Mouse (Mus musculus): ENCODE data around the gene Msrb3. TPM values are rescaled to one million over a fixed set of nuclear protein-coding genes. Genes with fewer than 3 reads are reported as not detected.

The Msrb3 gene
- polyA plus RNA-seq, 1 experiment from 2014 or later = 9.9 TPM

DNA sequence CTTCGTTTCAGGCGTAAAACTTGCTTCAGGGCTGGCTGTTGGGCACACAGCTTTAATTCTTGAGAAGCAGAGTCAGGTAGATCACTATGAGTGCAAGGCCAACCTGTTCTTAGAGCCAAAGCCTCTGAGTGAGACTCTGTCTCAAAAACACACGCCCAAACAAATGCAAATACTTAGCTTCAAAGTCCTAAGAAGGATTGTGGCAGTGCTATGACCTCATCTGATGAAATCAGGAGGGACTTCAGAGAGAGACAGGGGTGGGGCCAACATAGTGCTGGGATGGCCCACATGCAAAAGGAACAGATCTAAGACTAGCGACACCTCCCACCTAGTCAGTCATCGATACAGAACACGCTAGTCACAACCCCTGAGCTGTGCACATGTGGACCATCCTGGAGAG is 150.7 kb downstream of the Msrb3 start:
- ATAC-seq (replicated peaks; ENCODE audit: low FRiP score, low read depth) (no peak), DNase-seq (ENCODE audit: low spot score) (no peak)
- Histone ChIP-seq H3K27me3 (ENCODE audit: insufficient read depth, low read length) (no peaks in the 10 kb centered on the region), H3K9ac (ENCODE audit: low read depth, low read length) (no peak overlapping the region), H3K9me3 (replicated peaks; ENCODE audit: low read length) (no peaks in the 10 kb centered on the region), H3K4me1 (replicated peaks; ENCODE audit: insufficient read depth, low read length) (peaks cover 4% of the 10 kb centered on the region; the same call in 1 of the 2 replicates), H3K27ac (no peak overlapping the region), H3K4me2 (ENCODE audit: low read length) (no peak overlapping the region), H3K4me3 (replicated peaks; ENCODE audit: low read depth, low read length) (no peak overlapping the region), H3K36me3 (ENCODE audit: insufficient read depth, low read length) (no peaks in the 10 kb centered on the region)
- no peak for TF ChIP-seq CTCF (IDR thresholded peaks at IDR 0.05; ENCODE audit: low read depth)
- WGBS = 76% methylated on average over 6 of the region's 6 CpGs

DNA sequence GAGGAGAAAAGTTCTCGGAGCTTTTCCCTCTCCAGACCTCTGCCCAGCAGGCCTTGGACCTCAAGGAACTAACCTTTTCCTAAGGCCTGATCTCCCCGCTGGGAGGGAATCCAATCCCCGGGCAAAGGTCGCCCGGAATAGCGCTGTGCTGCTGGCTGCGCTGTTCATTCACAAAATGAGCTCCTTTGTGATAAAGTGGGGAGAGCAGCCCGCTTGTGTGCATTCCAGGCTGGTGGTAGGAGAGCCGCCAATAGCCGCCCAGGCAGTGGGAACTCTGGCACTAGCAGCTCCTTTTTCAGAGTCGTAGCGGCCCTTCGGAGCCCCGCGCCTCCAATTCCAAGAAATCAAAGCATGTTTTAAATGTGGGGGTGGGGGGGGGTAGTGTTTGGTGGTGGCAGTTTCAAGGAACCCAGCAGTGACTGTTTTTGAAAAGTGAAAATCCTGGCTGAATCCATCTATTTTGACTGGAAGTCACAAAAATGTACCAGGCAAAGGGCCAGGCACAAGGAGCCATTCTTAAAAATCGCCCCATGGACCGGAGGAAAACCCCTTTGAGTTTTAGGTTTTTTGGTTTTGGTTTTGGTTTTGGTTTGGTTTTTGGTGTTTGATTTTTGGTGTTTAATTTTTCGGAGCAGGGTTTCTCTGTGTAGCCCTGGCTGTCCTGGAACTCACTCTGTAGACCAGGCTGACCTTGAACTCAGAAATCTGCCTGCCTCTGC is 153.6 kb downstream of the Msrb3 start:
- WGBS = 11% methylated on average over 18 of the region's 18 CpGs
- H3K4me3 ChIP-seq (replicated peaks; ENCODE audit: low read depth, low read length) = peak overlapping the region; percentile 26
- peak; percentile 67 for ATAC-seq (replicated peaks; ENCODE audit: low FRiP score, low read depth)
- no peaks in the 10 kb centered on the region for H3K9me3 ChIP-seq (replicated peaks; ENCODE audit: low read length)
- H3K9ac ChIP-seq (ENCODE audit: low read depth, low read length) = peak overlapping the region; percentile 43
- H3K4me2 ChIP-seq (ENCODE audit: low read length) = peak overlapping the region; percentile 67
- peak overlapping the region; percentile 42; the same call in 1 of the 2 replicates for H3K27ac ChIP-seq
- peak; percentile 9; the same call in 1 of the 2 replicates for TF ChIP-seq CTCF (IDR thresholded peaks at IDR 0.05; ENCODE audit: low read depth)
- DNase-seq (ENCODE audit: low spot score) = peak; percentile 81
- peaks cover 4% of the 10 kb centered on the region; the same call in 1 of the 2 replicates for H3K4me1 ChIP-seq (replicated peaks; ENCODE audit: insufficient read depth, low read length)
- H3K36me3 ChIP-seq (ENCODE audit: insufficient read depth, low read length) = no peaks in the 10 kb centered on the region
- H3K27me3 ChIP-seq (ENCODE audit: insufficient read depth, low read length) = no peaks in the 10 kb centered on the region

DNA sequence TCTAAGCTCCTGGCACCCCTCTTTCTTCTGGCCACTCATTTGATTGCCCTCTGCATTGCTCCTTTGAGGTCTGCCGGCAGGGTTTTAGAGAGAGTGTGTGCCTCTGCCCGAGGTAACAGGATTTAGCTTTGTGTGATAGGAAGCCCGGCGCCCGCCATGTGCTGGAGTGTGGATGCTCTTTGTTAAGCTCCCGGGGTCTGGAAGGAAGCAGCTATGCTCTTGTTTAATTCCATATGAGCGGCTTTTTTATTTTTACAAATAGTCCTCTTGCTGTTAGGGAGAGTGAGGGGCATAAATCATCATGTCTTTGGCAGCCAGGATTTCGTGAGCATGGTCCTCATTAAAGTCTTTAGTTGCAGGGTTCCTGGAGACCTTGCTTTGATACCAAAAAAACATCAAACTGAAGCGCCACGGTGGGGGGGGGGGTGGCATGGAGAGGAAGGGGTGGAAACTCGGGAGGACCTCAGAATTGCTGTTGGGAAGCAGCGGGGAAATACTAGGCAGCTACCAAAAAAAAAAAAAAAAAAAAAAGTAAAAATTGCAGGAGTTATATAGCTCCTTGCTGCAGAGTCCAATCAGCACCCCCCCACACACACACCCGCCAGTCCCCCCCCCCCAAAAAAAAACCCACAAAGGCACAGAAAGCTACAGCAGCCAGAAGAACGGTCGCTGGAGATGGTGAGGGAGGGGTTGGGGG is 154.3 kb downstream of the Msrb3 start:
- DNase-seq (ENCODE audit: low spot score) (peak; percentile 80), ATAC-seq (replicated peaks; ENCODE audit: low FRiP score, low read depth) (no peak; the same call in 1 of the 2 replicates)
- peaks cover 4% of the 10 kb centered on the region; the same call in 1 of the 2 replicates for H3K4me1 ChIP-seq (replicated peaks; ENCODE audit: insufficient read depth, low read length)
- peak overlapping the region; percentile 26 for H3K4me3 ChIP-seq (replicated peaks; ENCODE audit: low read depth, low read length)
- no peaks in the 10 kb centered on the region for H3K9me3 ChIP-seq (replicated peaks; ENCODE audit: low read length)
- TF ChIP-seq CTCF (IDR thresholded peaks at IDR 0.05; ENCODE audit: low read depth) = no peak
- peak overlapping the region; percentile 67 for H3K4me2 ChIP-seq (ENCODE audit: low read length)
- H3K9ac ChIP-seq (ENCODE audit: low read depth, low read length) = peak overlapping the region; percentile 43
- H3K27ac ChIP-seq = peak overlapping the region; percentile 42; the same call in 1 of the 2 replicates
- H3K27me3 ChIP-seq (ENCODE audit: insufficient read depth, low read length) = no peaks in the 10 kb centered on the region
- 8% methylated on average over 15 of the region's 15 CpGs for WGBS
- H3K36me3 ChIP-seq (ENCODE audit: insufficient read depth, low read length) = no peaks in the 10 kb centered on the region

DNA sequence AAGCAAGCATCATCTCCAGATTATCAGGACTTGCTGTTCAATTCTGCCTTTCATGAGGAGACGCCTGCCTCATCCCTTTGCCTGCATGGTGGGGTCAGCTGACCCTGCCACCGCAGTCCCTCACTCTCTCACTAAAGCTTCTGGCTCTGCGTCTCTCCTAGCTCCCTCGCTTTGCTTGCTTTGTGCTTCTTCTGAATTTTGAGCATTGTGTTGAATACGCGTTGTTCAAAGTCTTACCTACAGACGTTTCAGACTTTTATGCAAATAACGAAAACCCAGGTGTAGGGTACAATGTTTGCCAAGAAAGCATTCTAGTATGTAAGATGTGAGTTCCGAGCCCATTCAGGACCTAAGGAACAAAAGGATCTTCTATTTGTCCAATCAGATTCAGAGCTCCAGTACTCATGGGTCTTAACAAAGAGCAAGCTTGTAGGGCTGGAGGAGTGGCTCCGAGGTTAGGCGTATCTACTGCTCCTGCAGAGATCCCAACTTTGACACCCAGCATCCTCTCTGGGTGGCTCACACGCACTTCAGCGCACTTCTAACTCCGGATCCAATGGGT is 162.3 kb downstream of the Msrb3 start:
- no peak overlapping the region for H3K27ac ChIP-seq
- no peak for TF ChIP-seq CTCF (IDR thresholded peaks at IDR 0.05; ENCODE audit: low read depth)
- no peaks in the 10 kb centered on the region for H3K36me3 ChIP-seq (ENCODE audit: insufficient read depth, low read length)
- DNase-seq (ENCODE audit: low spot score) (no peak), ATAC-seq (replicated peaks; ENCODE audit: low FRiP score, low read depth) (no peak)
- no peaks in the 10 kb centered on the region for H3K27me3 ChIP-seq (ENCODE audit: insufficient read depth, low read length)
- 54% methylated on average over 14 of the region's 14 CpGs for WGBS
- peaks cover 7% of the 10 kb centered on the region; the same call in 1 of the 2 replicates for H3K4me1 ChIP-seq (replicated peaks; ENCODE audit: insufficient read depth, low read length)
- H3K9me3 ChIP-seq (replicated peaks; ENCODE audit: low read length) = no peaks in the 10 kb centered on the region
- H3K9ac ChIP-seq (ENCODE audit: low read depth, low read length) = no peak overlapping the region
- no peak overlapping the region for H3K4me2 ChIP-seq (ENCODE audit: low read length)
- no peak overlapping the region for H3K4me3 ChIP-seq (replicated peaks; ENCODE audit: low read depth, low read length)

DNA sequence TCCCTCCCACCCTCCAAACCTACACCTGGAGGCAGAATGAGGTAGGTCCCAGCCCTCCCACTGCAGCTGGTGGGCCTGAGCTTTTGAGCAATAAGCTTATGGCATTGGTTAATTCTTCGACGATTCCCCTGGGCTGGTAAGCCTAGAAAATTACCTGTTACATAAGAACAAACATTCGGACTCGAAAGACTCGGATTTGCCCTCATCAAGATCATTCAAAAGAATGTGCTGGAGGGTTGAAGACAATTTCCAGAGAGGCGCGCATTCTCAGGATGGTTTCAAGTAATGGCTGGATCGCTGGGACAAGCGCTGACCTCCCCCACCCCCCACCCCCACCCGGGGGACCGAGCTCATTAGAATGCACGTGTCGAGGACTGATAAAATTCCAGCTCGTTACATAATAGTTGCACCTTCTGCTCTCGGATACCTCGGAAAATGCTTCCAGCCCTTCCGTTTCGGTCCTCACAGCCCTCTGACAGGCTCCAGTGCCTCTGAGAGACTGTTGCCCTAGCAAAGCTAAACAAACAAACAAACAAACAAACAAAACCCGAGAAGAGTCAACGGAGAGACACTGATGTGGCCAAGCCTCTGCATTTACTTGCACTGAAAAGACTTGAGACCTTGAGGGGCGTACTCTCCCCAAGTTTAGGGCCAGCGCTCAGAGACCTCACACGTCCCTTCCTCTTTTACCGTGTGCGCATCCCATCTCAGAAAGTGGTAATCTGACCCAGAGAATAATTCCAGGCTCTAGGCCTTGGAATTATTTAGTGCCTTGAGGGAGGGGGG is 163.0 kb downstream of the Msrb3 start:
- no peak for ATAC-seq (replicated peaks; ENCODE audit: low FRiP score, low read depth)
- H3K4me3 ChIP-seq (replicated peaks; ENCODE audit: low read depth, low read length) = no peak overlapping the region
- WGBS = 15% methylated on average over 25 of the region's 25 CpGs

More for the DNA sequence above, 163.0 kb downstream of the Msrb3 start:
- Histone ChIP-seq H3K36me3 (ENCODE audit: insufficient read depth, low read length) (no peaks in the 10 kb centered on the region), H3K9ac (ENCODE audit: low read depth, low read length) (no peak overlapping the region), H3K9me3 (replicated peaks; ENCODE audit: low read length) (no peaks in the 10 kb centered on the region), H3K27me3 (ENCODE audit: insufficient read depth, low read length) (no peaks in the 10 kb centered on the region), H3K27ac (no peak overlapping the region), H3K4me2 (ENCODE audit: low read length) (peak overlapping the region; percentile 49), H3K4me1 (replicated peaks; ENCODE audit: insufficient read depth, low read length) (peaks cover 7% of the 10 kb centered on the region; the same call in 1 of the 2 replicates)
- TF ChIP-seq CTCF (IDR thresholded peaks at IDR 0.05; ENCODE audit: low read depth) = no peak
- no peak for DNase-seq (ENCODE audit: low spot score)
